In the genomic region with DNA sequence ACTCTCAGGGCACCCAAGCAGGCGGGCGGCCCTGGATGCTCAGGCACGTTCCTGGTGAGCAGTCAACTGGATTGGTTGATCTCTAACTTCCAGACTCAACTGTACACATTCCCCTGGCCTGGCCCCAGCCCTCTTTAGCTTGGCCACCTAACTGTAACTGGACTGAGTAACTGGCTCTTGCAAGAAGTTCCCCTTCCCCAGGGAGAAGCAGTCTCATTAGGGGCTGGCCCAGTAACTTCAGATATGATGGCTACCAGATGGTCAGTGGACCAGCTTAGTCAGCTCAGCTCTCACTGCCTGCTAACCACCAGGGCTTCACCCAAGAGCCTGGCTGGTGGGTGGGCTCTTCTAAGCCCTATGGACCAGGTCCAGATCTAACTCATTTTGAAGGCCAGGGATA, we compare ENCODE assay signal across 18 mouse cellular contexts.
DNase-seq lines count a peak whose midpoint lies in the region; ATAC-seq lines count a peak whose summit lies in the region.
"Had no signal": no experiment of that assay in that cellular context is flagged by ENCODE, and none has a peak within 500 bp of the region (broad histone marks: within the 10 kb centered on the region; RNA-seq: fewer than 3 reads in every experiment).

No protein-coding gene starts in this region.

- 60% methylated on average over 3 of the region's 3 CpGs for WGBS in kidney, embryonic 15.5 days

- ATAC-seq in kidney, embryonic 15.5 days (replicated peaks; ENCODE audit: low FRiP score), result no peak
- ATAC-seq in CD4-positive, CD25-positive, alpha-beta regulatory T cell, adult 4 months, result no peak
- ATAC-seq: forebrain, embryonic 15.5 days; intestine, embryonic 16.5 days had no signal

- intact Hi-C loops in gastrocnemius, postnatal 36 days (cut with DNase I), result no loop called here
- intact Hi-C loops in left cerebral cortex, postnatal 14 days (cut with DNase I), result no loop called here

- H3K4me2 ChIP-seq in kidney, embryonic 15.5 days, result no peak overlapping the region
- H3K4me2 ChIP-seq: forebrain, embryonic 15.5 days; hindbrain, embryonic 15.5 days; limb, embryonic 15.5 days had no signal

- H3K4me3 ChIP-seq in kidney, embryonic 15.5 days (replicated peaks), result no peak overlapping the region
- H3K4me3 ChIP-seq: embryonic facial prominence, embryonic 12.5 days; forebrain, embryonic 15.5 days; hindbrain, embryonic 15.5 days; limb, embryonic 15.5 days had no signal

- H3K9ac ChIP-seq in kidney, embryonic 15.5 days, result no peak overlapping the region
- H3K9ac ChIP-seq: forebrain, embryonic 15.5 days; hindbrain, embryonic 15.5 days; limb, embryonic 15.5 days had no signal

- H3K27ac ChIP-seq in kidney, embryonic 15.5 days, result no peak overlapping the region
- H3K27ac ChIP-seq: forebrain, embryonic 15.5 days; hindbrain, embryonic 15.5 days; limb, embryonic 15.5 days had no signal

- no peaks in the 10 kb centered on the region for H3K9me3 ChIP-seq in kidney, embryonic 15.5 days (replicated peaks)
- H3K9me3 ChIP-seq: embryonic facial prominence, embryonic 12.5 days; forebrain, embryonic 15.5 days; hindbrain, embryonic 15.5 days; limb, embryonic 15.5 days had no signal

- H3K4me1 ChIP-seq in kidney, embryonic 15.5 days, result peaks cover 65% of the 10 kb centered on the region

- no peaks in the 10 kb centered on the region for H3K36me3 ChIP-seq in kidney, embryonic 15.5 days
- H3K36me3 ChIP-seq: embryonic facial prominence, embryonic 12.5 days; forebrain, embryonic 15.5 days; hindbrain, embryonic 15.5 days; limb, embryonic 15.5 days had no signal

- peak; percentile 19 for DNase-seq in gastrocnemius, postnatal 25 days
- no peak for DNase-seq in gastrocnemius, postnatal 36 days
- DNase-seq in kidney, postnatal 10 days, result peak; percentile 39
- DNase-seq in retina, embryonic 14.5 days (ENCODE audit: low spot score), result peak; percentile 38
- DNase-seq in retina, postnatal 1 day, result no peak
- DNase-seq in left cerebral cortex, postnatal 14 days (ENCODE audit: low spot score in 2 of 2), result no peak
- DNase-seq: adrenal gland, postnatal 14 days; cerebellum, adult 11-12 months; kidney, postnatal 25 days; right cerebral cortex, postnatal 25 days; thymus, postnatal 14 days had no signal

- peaks cover 45% of the 10 kb centered on the region for H3K27me3 ChIP-seq in kidney, embryonic 15.5 days

Comparison
In these comparisons a context has a peak if more than half of its experiments do, and no peak if none do; other contexts are left out.
1. DNase-seq: peak in gastrocnemius, postnatal 25 days (single experiment), kidney, postnatal 10 days (single experiment) and retina, embryonic 14.5 days (single experiment); none in gastrocnemius, postnatal 36 days (0 of 2), retina, postnatal 1 day (single experiment) and left cerebral cortex, postnatal 14 days (0 of 2).